Mouse (Mus musculus): ENCODE measurements around the gene Gm37240. TPM values are rescaled to one million over a fixed set of nuclear protein-coding genes. Genes with fewer than 3 reads are reported as not detected.

Gm37240 gene
- polyA plus RNA-seq, 1 experiment from 2014 or later = 13.4 TPM

- H3K27me3 ChIP-seq (replicated peaks; ENCODE audit: control insufficient read depth, insufficient read depth, low read length) = no peaks in the 10 kb centered on the region
- no peak overlapping the region for H3K4me2 ChIP-seq (ENCODE audit: low read depth, low read length)
- 72% methylated on average over 2 of the region's 2 CpGs for WGBS
- DNase-seq (ENCODE audit: low spot score) (no peak), ATAC-seq (ENCODE audit: low read depth) (no peak)
- no peaks in the 10 kb centered on the region for H3K9me3 ChIP-seq (ENCODE audit: control insufficient read depth, low read length)
- no peaks in the 10 kb centered on the region for H3K36me3 ChIP-seq (ENCODE audit: control insufficient read depth, insufficient read depth, low read length)
- no peaks in the 10 kb centered on the region for H3K4me1 ChIP-seq (ENCODE audit: control insufficient read depth, insufficient read depth, low read length)
- H3K27ac ChIP-seq (replicated peaks; ENCODE audit: low read depth, low read length) = no peak overlapping the region
- no peak overlapping the region for H3K9ac ChIP-seq (ENCODE audit: low read depth, low read length)
- H3K4me3 ChIP-seq (ENCODE audit: low read depth, low read length) = no peak overlapping the region
Measured at GRCm38 (mm10) chr3:84689656-84690055, 1197.7 kb downstream of the Gm37240 start.

DNA sequence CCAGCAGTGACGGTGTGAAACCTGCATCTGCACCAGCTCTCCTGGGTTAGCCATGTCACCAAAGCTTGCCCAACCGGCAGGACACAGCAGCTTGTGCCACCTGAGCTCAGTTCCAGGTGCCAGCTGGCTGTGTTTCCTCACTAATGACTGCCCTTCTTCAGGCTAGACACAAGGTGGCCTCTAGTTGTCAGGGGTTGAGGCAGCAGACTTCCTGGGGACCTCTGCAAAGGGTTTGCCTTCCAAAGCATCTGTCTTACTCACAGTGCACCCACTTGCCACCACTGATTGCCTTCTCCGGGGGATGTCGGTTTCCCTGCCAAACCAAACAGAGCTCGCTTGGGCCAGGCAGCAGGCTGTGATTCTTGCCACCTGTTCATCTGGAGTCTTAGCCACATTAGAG lies 1199.1 kb downstream of the Gm37240 start:
- ATAC-seq (ENCODE audit: low read depth) = no peak
- H3K27ac ChIP-seq (replicated peaks; ENCODE audit: low read depth, low read length) = no peak overlapping the region
- no peak overlapping the region for H3K4me2 ChIP-seq (ENCODE audit: low read depth, low read length)
- no peak overlapping the region for H3K4me3 ChIP-seq (ENCODE audit: low read depth, low read length)
- WGBS = 68% methylated on average over 5 of the region's 5 CpGs
- no peak for DNase-seq (ENCODE audit: low spot score)
- no peaks in the 10 kb centered on the region for H3K9me3 ChIP-seq (ENCODE audit: control insufficient read depth, low read length)
- H3K4me1 ChIP-seq (ENCODE audit: control insufficient read depth, insufficient read depth, low read length) = no peaks in the 10 kb centered on the region
- H3K27me3 ChIP-seq (replicated peaks; ENCODE audit: control insufficient read depth, insufficient read depth, low read length) = no peaks in the 10 kb centered on the region
- H3K9ac ChIP-seq (ENCODE audit: low read depth, low read length) = no peak overlapping the region
- no peaks in the 10 kb centered on the region for H3K36me3 ChIP-seq (ENCODE audit: control insufficient read depth, insufficient read depth, low read length)

GRCm38 (mm10) chr3:84687488-84687846 lies 1199.9 kb downstream of the Gm37240 start:
- ATAC-seq (ENCODE audit: low read depth) (peak; percentile 50; the same call in 1 of the 2 replicates), DNase-seq (ENCODE audit: low spot score) (no peak)
- no peak overlapping the region for H3K4me2 ChIP-seq (ENCODE audit: low read depth, low read length)
- H3K27me3 ChIP-seq (replicated peaks; ENCODE audit: control insufficient read depth, insufficient read depth, low read length) = no peaks in the 10 kb centered on the region
- H3K4me3 ChIP-seq (ENCODE audit: low read depth, low read length) = no peak overlapping the region
- 36% methylated on average over 2 of the region's 2 CpGs for WGBS
- H3K36me3 ChIP-seq (ENCODE audit: control insufficient read depth, insufficient read depth, low read length) = no peaks in the 10 kb centered on the region
- no peak overlapping the region for H3K9ac ChIP-seq (ENCODE audit: low read depth, low read length)
- no peaks in the 10 kb centered on the region for H3K4me1 ChIP-seq (ENCODE audit: control insufficient read depth, insufficient read depth, low read length)
- no peaks in the 10 kb centered on the region for H3K9me3 ChIP-seq (ENCODE audit: control insufficient read depth, low read length)
- no peak overlapping the region for H3K27ac ChIP-seq (replicated peaks; ENCODE audit: low read depth, low read length)

GRCm38 (mm10) chr3:84686799-84687487 lies 1200.4 kb downstream of the Gm37240 start:
- no peak overlapping the region for H3K27ac ChIP-seq (replicated peaks; ENCODE audit: low read depth, low read length)
- DNase-seq (ENCODE audit: low spot score) = no peak
- ATAC-seq (ENCODE audit: low read depth) = peak; percentile 15; the same call in 1 of the 2 replicates
- no peaks in the 10 kb centered on the region for H3K27me3 ChIP-seq (replicated peaks; ENCODE audit: control insufficient read depth, insufficient read depth, low read length)
- no peaks in the 10 kb centered on the region for H3K4me1 ChIP-seq (ENCODE audit: control insufficient read depth, insufficient read depth, low read length)
- no peaks in the 10 kb centered on the region for H3K36me3 ChIP-seq (ENCODE audit: control insufficient read depth, insufficient read depth, low read length)
- 62% methylated on average over 7 of the region's 7 CpGs for WGBS
- no peak overlapping the region for H3K4me3 ChIP-seq (ENCODE audit: low read depth, low read length)
- H3K9ac ChIP-seq (ENCODE audit: low read depth, low read length) = no peak overlapping the region
- no peaks in the 10 kb centered on the region for H3K9me3 ChIP-seq (ENCODE audit: control insufficient read depth, low read length)
- H3K4me2 ChIP-seq (ENCODE audit: low read depth, low read length) = no peak overlapping the region

- WGBS = 98% methylated on average over 2 of the region's 2 CpGs
- Histone ChIP-seq H3K36me3 (ENCODE audit: control insufficient read depth, insufficient read depth, low read length) (no peaks in the 10 kb centered on the region), H3K27me3 (replicated peaks; ENCODE audit: control insufficient read depth, insufficient read depth, low read length) (no peaks in the 10 kb centered on the region), H3K9ac (ENCODE audit: low read depth, low read length) (no peak overlapping the region), H3K4me3 (ENCODE audit: low read depth, low read length) (no peak overlapping the region), H3K4me1 (ENCODE audit: control insufficient read depth, insufficient read depth, low read length) (no peaks in the 10 kb centered on the region), H3K9me3 (ENCODE audit: control insufficient read depth, low read length) (no peaks in the 10 kb centered on the region), H3K27ac (replicated peaks; ENCODE audit: low read depth, low read length) (no peak overlapping the region), H3K4me2 (ENCODE audit: low read depth, low read length) (no peak overlapping the region)
- DNase-seq (ENCODE audit: low spot score) = no peak
- no peak for ATAC-seq (ENCODE audit: low read depth)
Measured at GRCm38 (mm10) chr3:84686294-84686672, 1201.0 kb downstream of the Gm37240 start.

GRCm38 (mm10) chr3:84685662-84686293 lies 1201.5 kb downstream of the Gm37240 start:
- H3K36me3 ChIP-seq (ENCODE audit: control insufficient read depth, insufficient read depth, low read length) = no peaks in the 10 kb centered on the region
- H3K4me3 ChIP-seq (ENCODE audit: low read depth, low read length) = no peak overlapping the region
- H3K27me3 ChIP-seq (replicated peaks; ENCODE audit: control insufficient read depth, insufficient read depth, low read length) = no peaks in the 10 kb centered on the region
- H3K27ac ChIP-seq (replicated peaks; ENCODE audit: low read depth, low read length) = no peak overlapping the region
- 74% methylated on average over 8 of the region's 8 CpGs for WGBS
- H3K4me2 ChIP-seq (ENCODE audit: low read depth, low read length) = no peak overlapping the region
- no peak for ATAC-seq (ENCODE audit: low read depth)
- H3K4me1 ChIP-seq (ENCODE audit: control insufficient read depth, insufficient read depth, low read length) = no peaks in the 10 kb centered on the region
- H3K9ac ChIP-seq (ENCODE audit: low read depth, low read length) = no peak overlapping the region
- no peaks in the 10 kb centered on the region for H3K9me3 ChIP-seq (ENCODE audit: control insufficient read depth, low read length)
- no peak for DNase-seq (ENCODE audit: low spot score)

GRCm38 (mm10) chr3:84683788-84684187 lies 1203.5 kb downstream of the Gm37240 start:
- Histone ChIP-seq H3K9me3 (ENCODE audit: control insufficient read depth, low read length) (no peaks in the 10 kb centered on the region), H3K4me1 (ENCODE audit: control insufficient read depth, insufficient read depth, low read length) (no peaks in the 10 kb centered on the region), H3K27me3 (replicated peaks; ENCODE audit: control insufficient read depth, insufficient read depth, low read length) (no peaks in the 10 kb centered on the region), H3K4me2 (ENCODE audit: low read depth, low read length) (no peak overlapping the region), H3K9ac (ENCODE audit: low read depth, low read length) (no peak overlapping the region), H3K4me3 (ENCODE audit: low read depth, low read length) (no peak overlapping the region), H3K27ac (replicated peaks; ENCODE audit: low read depth, low read length) (no peak overlapping the region), H3K36me3 (ENCODE audit: control insufficient read depth, insufficient read depth, low read length) (no peaks in the 10 kb centered on the region)
- no peak for ATAC-seq (ENCODE audit: low read depth)
- WGBS = 90% methylated on average over 6 of the region's 6 CpGs
- DNase-seq (ENCODE audit: low spot score) = no peak

- Histone ChIP-seq H3K9ac (ENCODE audit: low read depth, low read length) (no peak overlapping the region), H3K4me1 (ENCODE audit: control insufficient read depth, insufficient read depth, low read length) (no peaks in the 10 kb centered on the region), H3K4me3 (ENCODE audit: low read depth, low read length) (no peak overlapping the region), H3K9me3 (ENCODE audit: control insufficient read depth, low read length) (no peaks in the 10 kb centered on the region), H3K4me2 (ENCODE audit: low read depth, low read length) (no peak overlapping the region), H3K27me3 (replicated peaks; ENCODE audit: control insufficient read depth, insufficient read depth, low read length) (no peaks in the 10 kb centered on the region), H3K36me3 (ENCODE audit: control insufficient read depth, insufficient read depth, low read length) (no peaks in the 10 kb centered on the region), H3K27ac (replicated peaks; ENCODE audit: low read depth, low read length) (no peak overlapping the region)
- ATAC-seq (ENCODE audit: low read depth) = no peak
- no peak for DNase-seq (ENCODE audit: low spot score)
- WGBS = 72% methylated on average over 8 of the region's 8 CpGs
Measured at GRCm38 (mm10) chr3:84681699-84682098, 1205.6 kb downstream of the Gm37240 start.

GRCm38 (mm10) chr3:84680062-84680461 lies 1207.3 kb downstream of the Gm37240 start:
- 95% methylated on average over 7 of the region's 7 CpGs for WGBS
- H3K36me3 ChIP-seq (ENCODE audit: control insufficient read depth, insufficient read depth, low read length) = no peaks in the 10 kb centered on the region
- H3K4me1 ChIP-seq (ENCODE audit: control insufficient read depth, insufficient read depth, low read length) = no peaks in the 10 kb centered on the region
- ATAC-seq (ENCODE audit: low read depth) = no peak
- no peaks in the 10 kb centered on the region for H3K9me3 ChIP-seq (ENCODE audit: control insufficient read depth, low read length)
- H3K27me3 ChIP-seq (replicated peaks; ENCODE audit: control insufficient read depth, insufficient read depth, low read length) = no peaks in the 10 kb centered on the region
- H3K27ac ChIP-seq (replicated peaks; ENCODE audit: low read depth, low read length) = no peak overlapping the region
- H3K4me3 ChIP-seq (ENCODE audit: low read depth, low read length) = no peak overlapping the region
- no peak overlapping the region for H3K9ac ChIP-seq (ENCODE audit: low read depth, low read length)
- H3K4me2 ChIP-seq (ENCODE audit: low read depth, low read length) = no peak overlapping the region
- DNase-seq (ENCODE audit: low spot score) = no peak
